Mouse (Mus musculus) liver, postnatal 0 days (tissue): ENCODE results near the gene Numb. TPM values are rescaled to one million over a fixed set of nuclear protein-coding genes. Genes with fewer than 3 reads are reported as not detected.

Experiments
- ATAC-seq: fragments of 200-750 bp; cut with Nextera tagmentation; 2 replicates; pipeline ENCODE4 v1.8.0; 2017; ENCODE audit warnings: mild to moderate bottlenecking, moderate library complexity
- DNase-seq: peaks from one replicate; pipeline ENCODE4 v3.0.0-alpha.2; 2016
- H3K27ac ChIP-seq: fragments of 300-500 bp; sonication (generic); 2 replicates; pipeline ENCODE4 v1.5.1; 2014; ENCODE audit warnings: antibody characterized with exemption, moderate library complexity, mild to moderate bottlenecking, low read depth
- H3K27me3 ChIP-seq: fragments of 300-500 bp; sonication (generic); 2 replicates; pipeline ENCODE4 v1.6.1; 2014; ENCODE audit warnings: low read length, control low read depth, mixed read lengths; ENCODE audit not compliant: insufficient read depth
- H3K36me3 ChIP-seq: fragments of 300-500 bp; sonication (generic); replicated peaks from 2 replicates; pipeline ENCODE4 v1.6.1; 2014; ENCODE audit warnings: mild to moderate bottlenecking, control low read depth, low read length, moderate library complexity, mixed read lengths; ENCODE audit not compliant: insufficient read depth
- H3K4me1 ChIP-seq: fragments of 300-500 bp; sonication (generic); 2 replicates; pipeline ENCODE4 v1.6.1; 2014; ENCODE audit warnings: antibody characterized with exemption, mild to moderate bottlenecking, control low read depth; ENCODE audit not compliant: insufficient read depth
- H3K4me2 ChIP-seq: fragments of 300-500 bp; sonication (generic); 2 replicates; pipeline ENCODE4 v1.6.1; 2014; ENCODE audit warnings: low read depth, mild to moderate bottlenecking, low read length, moderate library complexity, mixed read lengths
- H3K4me3 ChIP-seq: fragments of 300-500 bp; sonication (generic); 2 replicates; pipeline ENCODE4 v1.5.1; 2014; ENCODE audit warnings: low read depth, low read length
- H3K9ac ChIP-seq: fragments of 300-500 bp; sonication (generic); replicated peaks from 2 replicates; pipeline ENCODE4 v1.6.1; 2014; ENCODE audit warnings: mild to moderate bottlenecking, moderate library complexity
- H3K9me3 ChIP-seq: fragments of 300-500 bp; sonication (generic); 2 replicates; pipeline ENCODE4 v1.6.1; 2016; ENCODE audit warnings: mild to moderate bottlenecking, control low read depth, low read length, mixed read lengths
- CTCF ChIP-seq: sonication (generic); IDR thresholded peaks from 2 replicates; pipeline ENCODE4 v1.5.1; 2016; ENCODE audit warnings: antibody characterized with exemption, low read depth
- EP300 ChIP-seq: IDR thresholded peaks from 2 replicates; pipeline ENCODE4 v1.6.1; 2016; ENCODE audit warnings: antibody characterized with exemption, low read depth, mild to moderate bottlenecking
- WGBS: fragments of 180-500 bp; shearing (Covaris S2); extraction: QIAGEN DNeasy Blood & Tissue Kit; methylation state at CpG from one replicate; pipeline ENCODE4 v1.1.7; 2014; ENCODE audit not compliant: insufficient replicate concordance; 5-methylcytosine and 5-hydroxymethylcytosine counted together
- polyA plus RNA-seq: library from polyadenylated mRNA; unstranded; fragments of >200 nt; fragmentation: Nextera tagmentation; extraction: Ambion mirVana; gene quantifications from 2 replicates; pipeline ENCODE4 v1.2.1, GENCODE M21; 2015

Numb gene
- polyA plus RNA-seq, 1 experiment from 2014 or later, result 14.5 TPM

DNA sequence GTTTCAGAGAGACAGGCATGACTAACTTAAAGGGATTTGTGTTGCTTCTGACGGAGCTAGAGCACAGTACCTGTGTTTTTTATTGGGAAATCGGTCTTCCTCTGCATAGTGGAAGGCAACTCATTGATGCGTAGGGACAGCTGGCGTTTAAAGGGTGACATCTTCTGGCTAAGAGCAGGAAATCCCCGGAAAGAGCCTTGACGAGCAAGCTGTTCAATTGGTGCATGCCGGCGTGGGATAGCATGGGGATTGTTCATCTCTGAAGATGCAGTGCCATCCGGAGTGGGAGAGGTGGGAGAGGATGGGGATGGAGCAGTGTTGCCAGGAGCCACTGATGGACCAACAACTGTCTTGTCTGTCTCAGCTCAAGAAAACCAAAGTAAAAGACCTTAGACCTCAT lies 120.8 kb downstream of the Numb start:
- TF ChIP-seq CTCF, result 0 out of 2 replicates have a peak, but pooled peaks have one; percentile 8
- TF ChIP-seq EP300, result no peak
- Histone ChIP-seq H3K4me1 (no peaks in the 10 kb centered on the region), H3K9me3 (peaks cover 9% of the 10 kb centered on the region), H3K4me2 (no peak overlapping the region), H3K36me3 (peaks cover 68% of the 10 kb centered on the region), H3K27me3 (no peaks in the 10 kb centered on the region), H3K9ac (no peak overlapping the region), H3K4me3 (no peak overlapping the region), H3K27ac (no peak overlapping the region)
- DNase-seq, result no peak
- no peak for ATAC-seq
- WGBS, result 76% methylated on average over 9 of the region's 9 CpGs

DNA sequence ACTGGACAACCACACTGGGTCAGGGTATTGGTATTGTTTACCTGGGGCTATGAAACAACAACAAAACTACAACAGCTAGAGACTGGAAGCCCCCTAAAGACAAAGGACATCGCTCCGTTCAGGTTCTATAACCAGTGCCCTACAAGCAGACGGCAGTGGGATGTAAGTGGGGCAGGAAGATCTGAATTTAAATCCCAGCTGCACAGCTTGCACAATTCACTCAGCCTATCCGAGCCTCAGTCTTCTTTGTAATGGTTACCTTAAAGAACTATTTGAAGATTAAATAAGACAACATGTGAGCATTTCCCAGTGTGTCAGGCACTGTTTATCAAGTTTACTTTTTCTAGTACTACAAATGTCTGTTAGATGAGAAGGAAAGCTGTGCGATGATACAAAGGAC lies 123.4 kb downstream of the Numb start:
- ATAC-seq (no peak), DNase-seq (no peak)
- no peaks in the 10 kb centered on the region for H3K4me1 ChIP-seq
- H3K27ac ChIP-seq, result no peak overlapping the region
- no peak overlapping the region for H3K4me2 ChIP-seq
- H3K9me3 ChIP-seq, result no peaks in the 10 kb centered on the region
- no peak for TF ChIP-seq EP300
- TF ChIP-seq CTCF, result no peak
- H3K36me3 ChIP-seq, result peaks cover 49% of the 10 kb centered on the region
- WGBS, result 81% methylated on average over 5 of the region's 5 CpGs
- no peaks in the 10 kb centered on the region for H3K27me3 ChIP-seq
- no peak overlapping the region for H3K4me3 ChIP-seq
- H3K9ac ChIP-seq, result no peak overlapping the region

DNA sequence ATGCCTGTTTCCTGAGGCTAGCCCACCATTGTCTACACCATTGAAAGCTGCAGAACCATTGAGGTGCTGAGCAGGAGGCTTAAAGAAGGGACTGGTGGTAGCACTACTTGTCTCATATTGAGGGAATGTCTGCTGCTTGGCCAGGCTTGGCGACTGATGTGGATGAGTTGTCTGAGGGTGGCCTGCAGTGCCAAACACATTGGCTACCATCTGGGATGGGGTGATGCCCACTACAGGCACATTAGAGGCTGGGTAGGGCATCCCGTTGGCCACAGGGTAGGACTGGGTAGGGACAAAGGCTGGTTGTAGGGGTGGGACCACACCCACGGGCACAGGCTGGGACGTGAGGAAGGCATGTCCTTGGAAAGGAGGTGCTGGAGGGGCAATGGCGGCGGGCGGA lies 126.1 kb downstream of the Numb start:
- H3K9ac ChIP-seq, result no peak overlapping the region
- 91% methylated on average over 7 of the region's 7 CpGs for WGBS
- no peaks in the 10 kb centered on the region for H3K27me3 ChIP-seq
- H3K9me3 ChIP-seq, result no peaks in the 10 kb centered on the region
- ATAC-seq (no peak), DNase-seq (peak; percentile 14)
- no peak overlapping the region for H3K4me2 ChIP-seq
- no peaks in the 10 kb centered on the region for H3K4me1 ChIP-seq
- peaks cover 42% of the 10 kb centered on the region for H3K36me3 ChIP-seq
- H3K27ac ChIP-seq, result no peak overlapping the region
- H3K4me3 ChIP-seq, result no peak overlapping the region
- TF ChIP-seq EP300, result no peak
- no peak for TF ChIP-seq CTCF

DNA sequence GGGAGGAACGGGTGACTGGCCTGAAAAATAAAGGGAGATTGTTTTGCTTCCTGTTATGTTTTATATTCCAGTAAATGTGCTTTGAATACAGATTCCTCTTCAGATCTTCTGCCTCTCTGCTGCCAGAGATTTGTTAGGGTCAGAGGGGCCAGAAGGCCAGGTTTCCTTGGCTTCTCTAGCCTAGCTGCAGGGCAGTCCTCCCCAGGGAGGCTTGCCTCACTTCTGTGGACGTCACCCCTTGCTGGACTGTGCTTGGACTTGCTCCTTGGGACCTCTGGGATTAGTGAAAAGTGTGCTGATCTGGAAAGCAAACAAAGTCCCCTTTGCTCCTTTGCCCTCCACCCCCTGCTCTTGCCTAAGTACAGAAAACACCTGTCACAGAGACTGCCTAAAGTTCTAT lies 126.7 kb downstream of the Numb start:
- Histone ChIP-seq H3K9me3 (no peaks in the 10 kb centered on the region), H3K36me3 (peaks cover 37% of the 10 kb centered on the region), H3K4me2 (no peak overlapping the region), H3K27me3 (no peaks in the 10 kb centered on the region), H3K27ac (no peak overlapping the region), H3K4me3 (no peak overlapping the region), H3K4me1 (no peaks in the 10 kb centered on the region), H3K9ac (no peak overlapping the region)
- no peak for ATAC-seq
- WGBS, result 51% methylated on average over 2 of the region's 2 CpGs
- TF ChIP-seq CTCF (no peak), EP300 (no peak)
- no peak for DNase-seq

DNA sequence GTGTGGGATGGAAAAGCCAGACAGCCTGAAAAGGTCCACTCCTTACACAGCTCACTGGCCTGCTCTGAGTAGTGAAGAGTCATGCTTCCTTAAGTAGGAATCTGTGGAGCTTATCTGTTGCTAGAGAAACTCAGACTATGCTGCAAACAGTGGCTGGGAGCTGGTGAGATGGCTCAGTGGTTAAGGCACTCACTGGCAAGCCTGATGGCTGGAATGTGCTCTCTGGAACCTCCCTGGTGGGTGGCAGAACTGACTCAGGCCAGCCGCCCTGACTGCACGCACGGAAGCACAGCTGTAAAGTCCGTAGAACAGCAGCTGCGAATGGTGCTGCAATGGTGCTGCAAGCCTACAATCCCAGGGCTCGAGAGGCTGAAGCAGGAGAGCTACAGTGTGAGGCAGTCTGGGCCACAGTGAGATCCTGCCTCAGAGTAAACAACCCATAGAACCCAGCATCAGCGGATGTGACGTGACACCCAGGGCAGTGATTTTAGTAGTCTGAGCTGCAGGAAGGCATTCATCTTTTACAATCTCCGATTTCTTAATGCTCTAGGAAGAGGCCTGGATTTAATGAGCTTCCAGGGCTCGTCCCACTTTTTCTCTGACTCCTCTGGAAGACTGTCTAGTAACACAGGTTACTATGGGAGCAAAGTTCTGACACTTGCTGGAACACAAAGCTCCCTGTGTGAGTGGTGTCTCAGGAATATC lies 128.9 kb downstream of the Numb start:
- Histone ChIP-seq H3K9ac (no peak overlapping the region), H3K27me3 (no peaks in the 10 kb centered on the region), H3K4me1 (no peaks in the 10 kb centered on the region), H3K4me3 (no peak overlapping the region), H3K9me3 (no peaks in the 10 kb centered on the region), H3K4me2 (no peak overlapping the region), H3K27ac (no peak overlapping the region), H3K36me3 (peaks cover 18% of the 10 kb centered on the region)
- 85% methylated on average over 10 of the region's 10 CpGs for WGBS
- DNase-seq (no peak), ATAC-seq (no peak)
- TF ChIP-seq CTCF (no peak), EP300 (no peak)

DNA sequence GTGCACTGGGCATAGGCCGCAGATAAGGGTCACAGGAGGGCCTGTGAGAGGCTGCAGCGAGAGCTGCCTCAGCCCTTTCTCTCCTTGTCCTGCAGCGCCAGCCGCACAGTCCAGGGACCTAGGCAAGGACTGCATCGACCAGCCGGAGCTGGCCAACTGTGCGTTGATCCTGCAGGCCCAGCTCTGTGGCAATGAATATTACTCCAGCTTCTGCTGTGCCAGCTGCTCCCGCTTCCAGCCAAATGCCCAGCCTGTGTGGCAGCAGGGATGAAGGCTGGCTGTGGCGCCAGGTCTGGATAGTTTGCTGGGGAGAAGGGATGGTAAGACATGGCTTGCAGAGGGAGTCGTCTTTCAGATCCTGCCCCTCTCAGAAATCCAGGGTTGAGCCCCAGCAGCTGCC lies 130.0 kb downstream of the Numb start:
- TF ChIP-seq EP300 (no peak), CTCF (no peak)
- Histone ChIP-seq H3K27me3 (no peaks in the 10 kb centered on the region), H3K4me2 (no peak overlapping the region), H3K4me1 (no peaks in the 10 kb centered on the region), H3K9ac (no peak overlapping the region), H3K4me3 (no peak overlapping the region), H3K9me3 (no peaks in the 10 kb centered on the region), H3K27ac (no peak overlapping the region), H3K36me3 (peaks cover 12% of the 10 kb centered on the region)
- no peak for DNase-seq
- 86% methylated on average over 9 of the region's 10 CpGs for WGBS
- ATAC-seq, result no peak

DNA sequence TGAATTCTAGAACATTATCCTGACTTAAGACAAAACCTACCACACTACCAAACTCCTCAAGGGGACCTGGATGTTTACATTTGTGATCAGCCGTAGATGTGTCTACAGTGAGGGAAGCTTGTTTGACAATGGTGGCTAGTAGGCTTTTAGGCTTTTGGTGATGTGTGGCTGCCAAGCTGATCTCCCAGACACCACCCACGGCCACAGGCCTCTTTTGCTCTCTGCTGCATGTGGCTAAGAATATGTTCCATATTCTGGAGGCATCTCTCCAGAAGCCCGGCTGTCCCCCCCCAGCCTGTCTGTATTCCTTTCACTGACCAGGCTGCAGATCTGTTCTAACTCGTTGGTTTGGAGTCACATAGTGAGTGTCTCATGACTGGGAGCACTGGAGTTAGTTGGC lies 131.0 kb downstream of the Numb start:
- H3K4me2 ChIP-seq, result no peak overlapping the region
- no peak for TF ChIP-seq EP300
- TF ChIP-seq CTCF, result no peak
- ATAC-seq (no peak), DNase-seq (no peak)
- no peaks in the 10 kb centered on the region for H3K9me3 ChIP-seq
- 0 out of 2 replicates have a peak overlapping the region, but pooled peaks have one; percentile 3 for H3K27ac ChIP-seq
- H3K36me3 ChIP-seq, result peaks cover 10% of the 10 kb centered on the region
- WGBS, result 73% methylated on average over 4 of the region's 4 CpGs
- H3K27me3 ChIP-seq, result no peaks in the 10 kb centered on the region
- H3K4me3 ChIP-seq, result no peak overlapping the region
- no peaks in the 10 kb centered on the region for H3K4me1 ChIP-seq
- H3K9ac ChIP-seq, result no peak overlapping the region
